Mouse (Mus musculus): Measurements from ENCODE around the gene Gm6525.

The Gm6525 gene

GRCm38 (mm10) chr3:84173581-84174154 is at the start of gene Gm6525:
TSS of gene Gm6525 (plus strand) at chr3:84174104.
- ATAC-seq (ENCODE audit: low TSS enrichment) = 0 out of 2 replicates have a peak, but pooled peaks have one; percentile 35

GRCm38 (mm10) chr3:84125704-84126289 is 48.1 kb upstream of the Gm6525 start:
- ATAC-seq (ENCODE audit: low TSS enrichment) = no peak

- ATAC-seq (ENCODE audit: low TSS enrichment) = no peak
Measured at GRCm38 (mm10) chr3:84126721-84127120, 47.2 kb upstream of the Gm6525 start.

GRCm38 (mm10) chr3:84127431-84127830 is 46.5 kb upstream of the Gm6525 start:
- ATAC-seq (ENCODE audit: low TSS enrichment) = peak; percentile 57

GRCm38 (mm10) chr3:84128871-84129870 is 44.7 kb upstream of the Gm6525 start:
- ATAC-seq (ENCODE audit: low TSS enrichment) = no peak

- ATAC-seq (ENCODE audit: low TSS enrichment) = no peak
Measured at GRCm38 (mm10) chr3:84130776-84131175, 43.1 kb upstream of the Gm6525 start.

DNA sequence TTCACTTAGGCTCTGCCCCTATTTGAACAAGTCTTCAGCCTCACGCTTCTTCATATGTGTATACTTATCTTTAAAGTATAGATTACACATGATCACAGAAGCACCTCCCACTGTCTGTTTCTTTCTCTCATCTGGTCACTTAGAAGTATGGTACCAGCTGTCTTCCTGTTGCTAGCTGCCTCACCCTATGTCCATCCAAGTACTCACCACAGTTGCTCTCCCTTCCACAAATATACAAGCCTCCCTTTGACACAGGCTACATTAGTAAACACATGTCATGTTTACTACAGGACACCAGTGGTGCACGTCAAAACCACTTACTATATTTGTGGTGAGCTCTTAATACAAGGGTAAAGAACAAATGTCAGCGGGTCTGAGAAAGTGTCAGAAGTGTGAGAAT is 42.5 kb upstream of the Gm6525 start:
- no peak for ATAC-seq (ENCODE audit: low TSS enrichment)

- ATAC-seq (ENCODE audit: low TSS enrichment) = no peak
Measured at GRCm38 (mm10) chr3:84135387-84135786, 38.5 kb upstream of the Gm6525 start.

DNA sequence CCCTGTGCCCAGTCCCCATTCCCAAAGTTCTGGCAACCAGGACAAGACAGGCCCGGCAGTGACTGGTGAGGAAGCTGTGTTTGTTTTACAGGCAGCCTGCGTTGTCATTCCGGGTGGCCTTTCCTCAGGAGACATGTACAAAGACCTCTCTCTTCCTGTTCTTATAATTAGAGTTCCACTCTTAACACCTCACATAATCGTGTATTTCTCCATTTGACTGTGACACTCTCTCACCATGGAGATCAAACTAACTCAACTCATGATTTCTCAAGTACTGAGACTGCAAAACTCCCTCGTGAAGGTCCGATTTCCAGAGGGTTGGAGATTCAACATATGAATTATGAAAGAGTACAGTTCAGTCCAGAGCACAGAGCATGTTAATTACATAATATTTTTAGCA is 38.0 kb upstream of the Gm6525 start:
- no peak for ATAC-seq (ENCODE audit: low TSS enrichment)

DNA sequence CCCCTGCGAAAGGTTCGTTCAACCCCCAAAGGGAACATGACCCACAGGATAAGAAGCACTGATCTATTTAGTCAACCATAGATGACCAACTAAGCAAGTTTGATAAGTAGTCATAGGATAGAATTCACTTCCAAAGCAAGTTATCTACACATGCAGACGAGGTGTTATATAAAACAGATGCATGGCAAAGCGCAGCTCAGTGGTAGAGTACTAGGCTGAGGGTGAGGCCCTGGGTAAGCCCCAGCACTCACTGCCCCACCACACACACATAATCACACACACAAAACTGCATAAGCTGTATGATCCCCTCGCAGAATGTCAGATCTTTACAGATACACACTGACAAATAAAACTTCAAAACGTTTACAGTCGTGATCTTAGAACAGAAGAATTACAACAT is 37.4 kb upstream of the Gm6525 start:
- ATAC-seq (ENCODE audit: low TSS enrichment) = no peak

DNA sequence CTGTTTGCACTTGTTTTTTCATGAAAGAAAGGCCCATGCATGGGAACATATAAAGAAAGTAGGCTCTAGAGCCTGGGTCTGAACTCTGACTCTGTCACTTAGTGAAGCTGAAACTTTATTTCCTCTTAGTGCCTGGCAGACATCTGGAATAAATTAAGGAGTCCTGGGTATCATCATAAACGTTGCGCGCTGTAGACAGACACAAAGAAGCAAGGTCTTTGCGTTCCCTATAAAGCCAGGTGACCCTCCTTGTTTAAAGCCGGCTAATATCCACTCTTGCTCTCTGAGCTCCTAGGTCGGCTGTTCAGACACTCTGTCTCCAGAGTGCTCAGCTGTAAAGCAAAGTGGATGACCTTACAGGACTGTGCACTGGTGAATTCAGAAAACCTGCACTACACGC is 33.0 kb upstream of the Gm6525 start:
- ATAC-seq (ENCODE audit: low TSS enrichment) = no peak

DNA sequence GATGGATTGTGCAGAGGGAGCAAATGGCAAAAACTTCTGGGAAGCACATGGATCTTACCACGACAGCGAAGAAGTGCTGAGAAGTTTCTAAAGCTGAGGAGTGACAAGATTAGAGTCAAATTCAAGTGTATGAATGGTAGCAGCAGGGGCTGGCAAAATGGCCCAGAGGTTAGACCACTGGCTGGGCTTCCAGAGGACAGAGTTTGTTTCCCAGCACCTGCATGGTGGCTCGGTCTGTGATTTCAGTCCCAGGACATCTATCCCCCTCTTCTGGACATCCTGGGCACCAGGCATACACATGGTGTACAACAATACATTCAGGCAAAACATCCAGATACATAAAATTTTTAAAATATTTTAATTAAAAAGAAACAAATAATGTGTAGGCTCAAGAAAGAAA is 24.1 kb upstream of the Gm6525 start:
- ATAC-seq (ENCODE audit: low TSS enrichment) = no peak

DNA sequence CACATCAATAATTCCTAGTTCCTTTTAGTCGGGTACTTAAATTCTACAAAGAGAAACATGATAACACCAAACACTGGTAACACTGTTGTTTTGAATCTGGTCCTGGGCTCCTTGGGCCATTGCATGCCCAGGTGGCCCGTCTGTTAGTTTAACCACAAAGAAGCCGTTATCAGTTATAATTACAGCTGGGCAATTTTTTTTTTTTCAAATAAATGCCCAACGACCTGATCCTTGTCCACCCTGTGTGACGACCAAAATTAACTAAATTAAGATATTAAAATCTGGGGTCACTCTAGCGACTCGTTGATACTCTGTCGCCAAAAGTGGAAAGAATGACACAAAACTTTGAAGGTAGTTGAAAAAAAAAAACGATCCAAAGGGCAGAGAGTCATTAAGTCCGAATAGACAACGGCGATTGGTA is 19.2 kb upstream of the Gm6525 start:
- ATAC-seq (ENCODE audit: low TSS enrichment) = no peak

DNA sequence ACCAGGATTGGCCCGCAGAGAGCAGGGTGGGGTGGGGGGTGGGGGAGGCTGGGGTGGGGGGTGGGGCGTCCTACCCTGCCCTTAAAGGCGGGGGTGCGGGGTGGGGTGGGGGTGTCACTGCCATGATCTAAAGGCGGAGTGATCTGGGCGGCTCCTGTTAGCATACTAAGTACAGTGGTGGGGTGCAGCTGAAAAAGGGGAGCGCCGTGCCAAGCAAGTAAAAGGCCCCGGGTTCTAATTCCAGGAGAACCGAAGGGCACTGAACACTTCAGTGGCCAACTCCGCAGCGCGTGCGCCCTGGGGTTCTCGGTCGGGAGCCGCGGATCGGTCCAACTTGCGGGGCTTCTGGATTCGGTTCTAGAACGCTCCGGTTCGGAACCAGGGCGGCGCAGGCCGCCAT is 18.8 kb upstream of the Gm6525 start:
- peak; percentile 17 for ATAC-seq (ENCODE audit: low TSS enrichment)

DNA sequence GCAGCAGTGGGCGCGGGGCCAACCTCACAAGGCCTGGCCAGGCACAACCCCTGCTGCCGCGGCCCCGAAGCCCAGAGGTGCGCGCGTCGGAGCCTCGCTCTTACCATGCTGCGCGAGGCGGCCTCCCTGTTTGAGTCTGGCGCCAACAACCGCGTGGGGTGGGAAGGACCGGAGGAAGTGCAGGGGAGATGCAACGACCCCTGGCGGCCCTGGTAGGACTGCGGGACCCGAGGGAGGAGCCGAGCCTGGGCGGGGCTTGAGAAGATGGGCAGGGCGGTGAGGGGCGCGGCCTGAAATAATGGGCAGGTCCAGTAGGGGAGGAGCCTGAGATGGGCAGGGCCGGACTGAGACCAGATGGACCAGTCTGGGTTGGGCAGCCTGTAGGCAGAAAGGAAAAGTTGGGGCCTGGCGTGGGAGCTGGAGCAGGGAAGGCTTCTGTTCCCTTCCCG is 18.3 kb upstream of the Gm6525 start, which contains the start of gene Mnd1:
Mnd1 (minus strand) TSS at position 229 of the 449 bp plus-strand sequence.
- ATAC-seq (ENCODE audit: low TSS enrichment) = peak; percentile 93

GRCm38 (mm10) chr3:84156105-84156504 is 17.8 kb upstream of the Gm6525 start:
- no peak for ATAC-seq (ENCODE audit: low TSS enrichment)

- ATAC-seq (ENCODE audit: low TSS enrichment) = 0 out of 2 replicates have a peak, but pooled peaks have one; percentile 0
Measured at GRCm38 (mm10) chr3:84157011-84157410, 16.9 kb upstream of the Gm6525 start.

GRCm38 (mm10) chr3:84157559-84158350 is 16.1 kb upstream of the Gm6525 start:
- ATAC-seq (ENCODE audit: low TSS enrichment) = peak; percentile 2

- no peak for ATAC-seq (ENCODE audit: low TSS enrichment)
Measured at GRCm38 (mm10) chr3:84165391-84165790, 8.5 kb upstream of the Gm6525 start.

- 0 out of 2 replicates have a peak, but pooled peaks have one; percentile 10 for ATAC-seq (ENCODE audit: low TSS enrichment)
Measured at GRCm38 (mm10) chr3:84166073-84166472, 7.8 kb upstream of the Gm6525 start.

DNA sequence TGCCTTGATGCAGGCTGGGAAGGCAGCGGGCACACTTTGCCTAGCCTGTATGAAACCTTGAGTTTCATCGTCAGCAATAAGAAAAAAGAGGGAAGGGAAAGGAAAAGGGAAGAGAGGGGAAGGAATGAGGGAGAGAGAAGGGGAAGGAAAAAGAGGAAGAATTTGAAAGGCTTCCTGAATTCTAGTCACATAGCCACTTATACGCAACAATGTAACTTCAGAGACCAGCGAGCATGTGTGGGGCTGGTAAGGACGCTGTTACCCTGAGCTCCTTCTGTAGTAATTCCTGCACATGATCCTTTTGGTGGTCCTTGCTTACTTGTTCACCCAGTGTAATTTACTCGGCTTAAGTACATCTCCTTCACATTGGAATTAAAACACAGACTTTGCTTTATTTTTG is 5.0 kb upstream of the Gm6525 start:
- ATAC-seq (ENCODE audit: low TSS enrichment) = no peak
